Mouse (Mus musculus) spleen, adult 2 months (tissue): ENCODE measurements around the gene Alyref2. TPM values are rescaled to one million over a fixed set of nuclear protein-coding genes. Genes with fewer than 3 reads are reported as not detected.
A peak's percentile ranks its signal among the peaks of the same experiment; 100 is the strongest.

Experiments used
- DNase-seq, 2 experiments: peaks; one replicate each; pipeline versions ENCODE4 v3.0.0 to v3.0.0-alpha.2; 2012 to 2021; ENCODE audit warnings: low spot score in 2 of 2, low read depth in 1 of 2
- H3K27ac ChIP-seq: fragments of 200-500 bp; 2 replicates; pipeline ENCODE4 v1.5.1; 2012; ENCODE audit warnings: low read length, inconsistent platforms; ENCODE audit not compliant: insufficient read depth
- H3K27me3 ChIP-seq: fragments of 200-500 bp; 2 replicates; pipeline ENCODE4 v1.6.1; 2012; ENCODE audit warnings: mild to moderate bottlenecking, moderate library complexity, low read length, inconsistent platforms; ENCODE audit not compliant: control insufficient read depth, insufficient read depth
- H3K36me3 ChIP-seq: fragments of 200-500 bp; 2 replicates; pipeline ENCODE4 v1.6.1; 2012; ENCODE audit warnings: mild to moderate bottlenecking, low read length, inconsistent platforms; ENCODE audit not compliant: control insufficient read depth, insufficient read depth
- H3K4me1 ChIP-seq: fragments of 200-500 bp; 2 replicates; pipeline ENCODE4 v1.6.1; 2011; ENCODE audit warnings: inconsistent platforms; ENCODE audit not compliant: control insufficient read depth, insufficient read depth, insufficient read length
- H3K4me3 ChIP-seq: fragments of 200-500 bp; 2 replicates; pipeline ENCODE4 v1.5.1; 2011; ENCODE audit warnings: mild to moderate bottlenecking, inconsistent platforms; ENCODE audit not compliant: insufficient read depth, insufficient read length; ENCODE audit errors: extremely low read depth
- CTCF ChIP-seq: fragments of 200-500 bp; IDR thresholded peaks from 2 replicates; pipeline ENCODE4 v1.5.1; 2011; ENCODE audit warnings: mild to moderate bottlenecking, inconsistent platforms; ENCODE audit not compliant: insufficient read depth, insufficient read length, insufficient replicate concordance; ENCODE audit errors: extremely low read depth
- POLR2A ChIP-seq: fragments of 200-500 bp; IDR thresholded peaks from 2 replicates; pipeline ENCODE4 v1.6.1; 2011; ENCODE audit warnings: low read depth, low read length, inconsistent platforms
- WGBS: fragments of 180-500 bp; shearing (Covaris S2); methylation state at CpG from one replicate; pipeline ENCODE4 v1.1.7; 2018; 5-methylcytosine and 5-hydroxymethylcytosine counted together
- polyA plus RNA-seq: library from polyadenylated mRNA; depleted of rRNA; stranded (reverse); fragments of >200 nt; gene quantifications from 2 replicates; pipeline ENCODE4 v1.2.3, GENCODE M21; 2012

Gene Alyref2
- polyA plus RNA-seq, 1 experiment = 5.1 TPM

- Histone ChIP-seq H3K4me1 (no peaks in the 10 kb centered on the region), H3K36me3 (no peaks in the 10 kb centered on the region), H3K27ac (no peak overlapping the region), H3K27me3 (no peaks in the 10 kb centered on the region), H3K4me3 (no peak overlapping the region)
- DNase-seq = no peak
- TF ChIP-seq CTCF (no peak), POLR2A (no peak)
- 70% methylated on average over 9 of the region's 9 CpGs for WGBS
Measured at GRCm38 (mm10) chr1:171473920-171474640, 29.2 kb upstream of the Alyref2 start.

DNA sequence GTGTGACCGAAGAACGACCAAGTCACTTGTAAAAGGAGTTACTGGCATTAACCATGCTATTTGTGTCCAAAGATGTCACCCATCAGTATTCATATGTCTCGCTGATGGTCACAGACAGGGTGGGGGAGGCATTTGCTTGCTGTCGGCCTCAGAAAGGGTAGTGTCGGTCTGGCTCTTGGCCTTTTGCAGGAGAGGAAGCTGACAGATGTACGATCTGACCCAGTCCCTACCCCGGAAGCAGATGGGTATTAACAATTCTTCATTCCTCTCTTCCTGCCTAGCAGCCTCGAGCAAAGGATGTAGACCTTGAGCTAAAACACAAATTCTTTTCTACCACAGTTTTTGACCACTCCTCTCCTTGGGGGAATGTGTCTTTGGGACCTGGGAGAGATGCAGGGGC, 26.2 kb upstream of the Alyref2 start:
- TF ChIP-seq POLR2A (no peak), CTCF (no peak)
- no peak for DNase-seq
- H3K4me1 ChIP-seq = no peaks in the 10 kb centered on the region
- H3K27ac ChIP-seq = no peak overlapping the region
- no peaks in the 10 kb centered on the region for H3K36me3 ChIP-seq
- H3K4me3 ChIP-seq = no peak overlapping the region
- 66% methylated on average over 8 of the region's 8 CpGs for WGBS
- H3K27me3 ChIP-seq = no peaks in the 10 kb centered on the region

DNA sequence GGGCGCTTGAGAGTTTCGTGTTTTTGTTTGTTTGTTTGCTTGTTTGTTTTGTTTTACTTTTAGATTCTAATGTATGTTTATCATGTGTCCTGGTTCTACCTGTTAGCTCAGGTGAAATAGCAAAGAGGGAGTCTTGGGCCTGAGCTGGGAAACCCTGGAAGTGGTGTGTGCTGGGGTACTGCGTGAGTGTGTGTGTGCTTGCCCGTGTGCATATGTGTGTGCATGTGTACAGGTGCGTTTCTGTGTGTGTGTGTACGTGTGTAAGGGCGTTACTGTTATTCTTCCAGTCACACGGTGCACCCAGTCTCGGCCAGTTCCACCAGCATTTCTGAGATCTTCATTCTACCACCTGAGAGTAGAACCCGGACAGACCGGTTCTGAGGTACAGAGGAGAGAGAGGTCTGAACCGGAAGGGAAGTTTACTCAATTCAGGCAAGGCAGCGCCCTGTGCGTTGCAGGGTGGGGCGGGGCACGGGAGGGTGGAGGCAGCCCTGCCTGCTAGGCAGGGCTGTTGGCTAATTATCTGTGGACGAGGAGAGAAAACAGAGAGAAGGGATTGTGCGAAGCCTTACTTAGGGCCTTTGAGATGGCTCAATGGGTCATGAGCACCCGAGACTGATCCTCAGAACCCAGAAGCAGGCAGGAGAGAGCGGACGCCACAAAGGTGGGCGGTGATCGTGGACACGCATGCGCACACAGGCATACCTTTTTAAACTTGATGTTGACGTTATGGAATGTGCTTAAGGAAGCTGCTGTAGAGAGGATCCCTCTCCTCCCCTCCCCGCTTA, 25.3 kb upstream of the Alyref2 start:
- H3K4me1 ChIP-seq = no peaks in the 10 kb centered on the region
- no peaks in the 10 kb centered on the region for H3K27me3 ChIP-seq
- 68% methylated on average over 27 of the region's 27 CpGs for whole genome bisulfite sequencing
- H3K27ac ChIP-seq = peak overlapping the region; percentile 57; the same call in 1 of the 2 replicates
- DNase-seq = no peak
- no peak for TF ChIP-seq POLR2A
- TF ChIP-seq CTCF = no peak
- H3K36me3 ChIP-seq = no peaks in the 10 kb centered on the region
- H3K4me3 ChIP-seq = peak overlapping the region; percentile 35; the same call in 1 of the 2 replicates

GRCm38 (mm10) chr1:171478968-171479367, 24.3 kb upstream of the Alyref2 start:
- 27% methylated on average over 2 of the region's 2 CpGs for WGBS
- TF ChIP-seq POLR2A (no peak), CTCF (peak; percentile 42; the same call in 1 of the 2 replicates)

DNA sequence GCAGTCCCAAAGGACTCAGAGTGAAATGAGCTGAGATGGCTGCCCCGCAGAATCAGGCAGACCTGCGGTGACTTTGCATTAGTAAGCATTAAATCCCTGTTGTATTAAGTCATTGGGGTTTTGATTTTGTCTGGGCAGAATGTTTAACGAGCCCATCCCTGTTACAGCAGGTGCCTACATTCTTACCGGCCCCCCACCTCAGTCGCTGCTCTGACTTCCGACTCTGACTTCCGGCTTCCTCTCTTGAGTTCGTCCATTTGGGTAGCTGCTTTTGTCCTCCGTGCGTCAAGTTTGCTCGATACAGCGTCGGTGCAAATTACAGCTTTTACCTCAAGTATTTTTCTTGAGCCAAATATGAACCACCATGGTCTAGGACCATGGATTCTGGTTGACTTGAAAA, 9.0 kb upstream of the Alyref2 start:
- Histone ChIP-seq H3K36me3 (no peaks in the 10 kb centered on the region), H3K27ac (no peak overlapping the region), H3K4me3 (no peak overlapping the region), H3K4me1 (no peaks in the 10 kb centered on the region), H3K27me3 (no peaks in the 10 kb centered on the region)
- 95% methylated on average over 13 of the region's 13 CpGs for WGBS
- no peak for TF ChIP-seq CTCF
- no peak for TF ChIP-seq POLR2A
- no peak for DNase-seq

More at GRCm38 (mm10) chr1:171478968-171479367, 24.3 kb upstream of the Alyref2 start:
- Histone ChIP-seq H3K4me3 (no peak overlapping the region), H3K36me3 (no peaks in the 10 kb centered on the region), H3K27me3 (no peaks in the 10 kb centered on the region), H3K4me1 (no peaks in the 10 kb centered on the region), H3K27ac (no peak overlapping the region)
- peak in 1 of 2 experiments; percentile 70 for DNase-seq

GRCm38 (mm10) chr1:171495371-171495770, 7.9 kb upstream of the Alyref2 start:
- TF ChIP-seq CTCF (no peak), POLR2A (no peak)
- Histone ChIP-seq H3K36me3 (no peaks in the 10 kb centered on the region), H3K27ac (no peak overlapping the region), H3K27me3 (no peaks in the 10 kb centered on the region), H3K4me1 (no peaks in the 10 kb centered on the region; the same call in 1 of the 2 replicates), H3K4me3 (no peak overlapping the region)
- WGBS = 93% methylated on average over 6 of the region's 6 CpGs
- DNase-seq = no peak

DNA sequence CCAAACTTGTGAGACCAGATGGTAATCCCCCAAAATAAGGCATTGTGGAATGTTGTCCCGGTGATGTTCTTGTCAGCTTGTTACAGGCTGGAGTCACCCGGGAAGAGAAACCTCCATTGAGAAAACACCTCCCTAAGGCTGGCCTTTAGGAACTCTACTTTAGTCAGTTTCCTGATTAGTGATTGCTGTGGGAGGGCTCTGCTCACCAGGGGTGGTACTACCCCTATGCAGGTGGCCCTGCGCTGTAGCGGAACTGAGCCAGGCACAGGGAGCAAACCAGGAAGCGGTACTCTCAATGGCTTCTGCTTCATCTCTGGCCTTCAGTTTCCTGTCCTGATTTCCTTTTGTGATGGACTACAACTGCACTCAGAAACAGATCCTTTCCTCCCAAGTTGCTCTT, 3.4 kb upstream of the Alyref2 start:
- no peaks in the 10 kb centered on the region; the same call in 1 of the 2 replicates for H3K4me1 ChIP-seq
- 78% methylated on average over 5 of the region's 5 CpGs for WGBS
- H3K36me3 ChIP-seq = no peaks in the 10 kb centered on the region
- H3K27me3 ChIP-seq = no peaks in the 10 kb centered on the region
- DNase-seq = no peak
- no peak for TF ChIP-seq POLR2A
- TF ChIP-seq CTCF = no peak
- H3K27ac ChIP-seq = no peak overlapping the region
- H3K4me3 ChIP-seq = no peak overlapping the region
